Mouse (Mus musculus) kidney, embryonic 16.5 days (tissue): Measurements from ENCODE around the gene Rnf169. TPM values are rescaled to one million over a fixed set of nuclear protein-coding genes. Genes with fewer than 3 reads are reported as not detected.
"Not testable (repeated sequence)": the region's sequence is repeated elsewhere in the genome, so short reads cannot be mapped to it uniquely, and the experiment has no call there.

Experiments
- ATAC-seq: fragments of 200-750 bp; cut with Nextera tagmentation; 2 replicates; pipeline ENCODE4 v1.8.0; 2017; ENCODE audit warnings: moderate TSS enrichment; ENCODE audit not compliant: low FRiP score, low TSS enrichment
- H3K27ac ChIP-seq: fragments of 300-500 bp; sonication (generic); 2 replicates; pipeline ENCODE4 v1.5.1; 2014; ENCODE audit warnings: low read length
- H3K27me3 ChIP-seq: fragments of 300-500 bp; sonication (generic); 2 replicates; pipeline ENCODE4 v1.6.1; 2014; ENCODE audit warnings: low read length, control low read depth, mixed read lengths; ENCODE audit not compliant: insufficient read depth
- H3K36me3 ChIP-seq: fragments of 300-500 bp; sonication (generic); 2 replicates; pipeline ENCODE4 v1.6.1; 2014; ENCODE audit warnings: low read length, control low read depth, mixed read lengths; ENCODE audit not compliant: insufficient read depth
- H3K4me1 ChIP-seq: fragments of 300-500 bp; sonication (generic); 2 replicates; pipeline ENCODE4 v1.6.1; 2014; ENCODE audit warnings: low read length, control low read depth, mixed read lengths; ENCODE audit not compliant: insufficient read depth
- H3K4me2 ChIP-seq: fragments of 300-500 bp; sonication (generic); replicated peaks from 2 replicates; pipeline ENCODE4 v1.6.1; 2014; ENCODE audit warnings: low read depth, low read length
- H3K4me3 ChIP-seq: fragments of 300-500 bp; sonication (generic); 2 replicates; pipeline ENCODE4 v1.5.1; 2014; ENCODE audit warnings: mild to moderate bottlenecking, low read length
- H3K9ac ChIP-seq: fragments of 300-500 bp; sonication (generic); replicated peaks from 2 replicates; pipeline ENCODE4 v1.6.1; 2014; ENCODE audit warnings: low read length
- H3K9me3 ChIP-seq: fragments of 300-500 bp; sonication (generic); 2 replicates; pipeline ENCODE4 v1.6.1; 2016; ENCODE audit warnings: low read length, control low read depth
- WGBS: fragments of 180-500 bp; shearing (Covaris S2); extraction: QIAGEN DNeasy Blood & Tissue Kit; methylation state at CpG from one replicate; pipeline ENCODE4 v1.1.7; 2014; 5-methylcytosine and 5-hydroxymethylcytosine counted together
- polyA plus RNA-seq: library from polyadenylated mRNA; unstranded; fragments of >200 nt; fragmentation: Nextera tagmentation; extraction: Ambion mirVana; gene quantifications from 2 replicates; pipeline ENCODE4 v1.2.1, GENCODE M21; 2015

The Rnf169 gene
- polyA plus RNA-seq, 1 experiment from 2014 or later, result 5.6 TPM

GRCm38 (mm10) chr7:99954212-99954611, 26.0 kb downstream of the Rnf169 start:
- Histone ChIP-seq H3K4me2 (no peak overlapping the region), H3K36me3 (peaks cover 11% of the 10 kb centered on the region; the same call in 1 of the 2 replicates), H3K27me3 (no peaks in the 10 kb centered on the region), H3K4me1 (no peaks in the 10 kb centered on the region), H3K4me3 (no peak overlapping the region), H3K9me3 (no peaks in the 10 kb centered on the region), H3K27ac (no peak overlapping the region), H3K9ac (no peak overlapping the region)
- ATAC-seq, result no peak
- WGBS, result 86% methylated on average over 8 of the region's 8 CpGs

- Histone ChIP-seq H3K4me1 (no peaks in the 10 kb centered on the region), H3K9me3 (no peaks in the 10 kb centered on the region), H3K27me3 (no peaks in the 10 kb centered on the region), H3K4me2 (no peak overlapping the region), H3K27ac (no peak overlapping the region), H3K4me3 (no peak overlapping the region), H3K9ac (no peak overlapping the region), H3K36me3 (peaks cover 11% of the 10 kb centered on the region; the same call in 1 of the 2 replicates)
- 66% methylated on average over 6 of the region's 6 CpGs for WGBS
- no peak for ATAC-seq
Observed at GRCm38 (mm10) chr7:99953442-99954098, 26.7 kb downstream of the Rnf169 start.

- no peaks in the 10 kb centered on the region for H3K4me1 ChIP-seq
- no peak for ATAC-seq
- H3K36me3 ChIP-seq, result peaks cover 62% of the 10 kb centered on the region
- H3K9ac ChIP-seq, result no peak overlapping the region
- no peak overlapping the region for H3K4me2 ChIP-seq
- H3K27ac ChIP-seq, result no peak overlapping the region
- peaks cover 5% of the 10 kb centered on the region; the same call in 1 of the 2 replicates for H3K9me3 ChIP-seq
- no peaks in the 10 kb centered on the region for H3K27me3 ChIP-seq
- H3K4me3 ChIP-seq, result no peak overlapping the region
- WGBS, result 84% methylated on average over 9 of the region's 9 CpGs
Observed at GRCm38 (mm10) chr7:99947329-99947728, 32.9 kb downstream of the Rnf169 start.

GRCm38 (mm10) chr7:99946356-99946755, 33.9 kb downstream of the Rnf169 start:
- Histone ChIP-seq H3K27ac (no peak overlapping the region), H3K9ac (no peak overlapping the region), H3K9me3 (peaks cover 5% of the 10 kb centered on the region; the same call in 1 of the 2 replicates), H3K36me3 (peaks cover 58% of the 10 kb centered on the region), H3K4me1 (no peaks in the 10 kb centered on the region), H3K4me3 (no peak overlapping the region), H3K4me2 (no peak overlapping the region), H3K27me3 (no peaks in the 10 kb centered on the region)
- WGBS, result 82% methylated on average over 4 of the region's 4 CpGs
- no peak for ATAC-seq

- Histone ChIP-seq H3K27me3 (no peaks in the 10 kb centered on the region), H3K4me3 (no peak overlapping the region), H3K4me2 (no peak overlapping the region), H3K9me3 (peaks cover 5% of the 10 kb centered on the region; the same call in 1 of the 2 replicates), H3K9ac (no peak overlapping the region), H3K4me1 (no peaks in the 10 kb centered on the region), H3K27ac (no peak overlapping the region), H3K36me3 (peaks cover 61% of the 10 kb centered on the region)
- 98% methylated on average over 3 of the region's 3 CpGs for WGBS
- ATAC-seq, result no peak
Observed at GRCm38 (mm10) chr7:99945939-99946338, 34.3 kb downstream of the Rnf169 start.

GRCm38 (mm10) chr7:99945012-99945411, 35.2 kb downstream of the Rnf169 start:
- not testable (repeated sequence) for H3K4me3 ChIP-seq, ATAC-seq, H3K27ac ChIP-seq, H3K27me3 ChIP-seq, H3K9me3 ChIP-seq, H3K4me2 ChIP-seq, H3K9ac ChIP-seq, H3K4me1 ChIP-seq
- WGBS, result 92% methylated on average over 22 of the region's 22 CpGs
- H3K36me3 ChIP-seq, result peaks cover 70% of the 10 kb centered on the region

GRCm38 (mm10) chr7:99944520-99944919, 35.7 kb downstream of the Rnf169 start:
- Histone ChIP-seq H3K9me3 (peaks cover 5% of the 10 kb centered on the region; the same call in 1 of the 2 replicates), H3K27ac (no peak overlapping the region), H3K36me3 (peaks cover 71% of the 10 kb centered on the region), H3K4me3 (no peak overlapping the region), H3K4me1 (no peaks in the 10 kb centered on the region), H3K4me2 (no peak overlapping the region), H3K9ac (no peak overlapping the region), H3K27me3 (no peaks in the 10 kb centered on the region)
- 94% methylated on average over 3 of the region's 3 CpGs for WGBS
- no peak for ATAC-seq

- Histone ChIP-seq H3K9ac (no peak overlapping the region), H3K4me2 (no peak overlapping the region), H3K27me3 (no peaks in the 10 kb centered on the region), H3K4me3 (no peak overlapping the region), H3K4me1 (no peaks in the 10 kb centered on the region), H3K27ac (no peak overlapping the region), H3K9me3 (no peaks in the 10 kb centered on the region), H3K36me3 (peaks cover 54% of the 10 kb centered on the region)
- no peak for ATAC-seq
- 100% methylated on average over 1 of the region's 1 CpGs for WGBS
Observed at GRCm38 (mm10) chr7:99940669-99941068, 39.6 kb downstream of the Rnf169 start.

- Histone ChIP-seq H3K9me3 (no peaks in the 10 kb centered on the region), H3K9ac (no peak overlapping the region), H3K4me1 (no peaks in the 10 kb centered on the region), H3K36me3 (peaks cover 24% of the 10 kb centered on the region), H3K4me2 (no peak overlapping the region), H3K4me3 (no peak overlapping the region), H3K27ac (no peak overlapping the region), H3K27me3 (no peaks in the 10 kb centered on the region)
- 85% methylated on average over 1 of the region's 1 CpGs for WGBS
- ATAC-seq, result no peak
Observed at GRCm38 (mm10) chr7:99935758-99936157, 44.5 kb downstream of the Rnf169 start.

- peaks cover 44% of the 10 kb centered on the region for H3K36me3 ChIP-seq
- no peaks in the 10 kb centered on the region for H3K27me3 ChIP-seq
- no peak overlapping the region for H3K4me3 ChIP-seq
- no peak for ATAC-seq
- H3K4me1 ChIP-seq, result no peaks in the 10 kb centered on the region
- H3K4me2 ChIP-seq, result no peak overlapping the region
- H3K9ac ChIP-seq, result no peak overlapping the region
- no peak overlapping the region for H3K27ac ChIP-seq
- WGBS, result 80% methylated on average over 10 of the region's 10 CpGs
- H3K9me3 ChIP-seq, result no peaks in the 10 kb centered on the region
Observed at GRCm38 (mm10) chr7:99926916-99927714, 53.1 kb downstream of the Rnf169 start.
